Mouse (Mus musculus): Measurements from ENCODE around the gene Ctnnd2.

- TF ChIP-seq POLR2A (IDR thresholded peaks at IDR 0.05; ENCODE audit: borderline replicate concordance, extremely low read depth, low read depth, low read length), result no peak
- no peak for TF ChIP-seq CTCF (IDR thresholded peaks at IDR 0.05; ENCODE audit: insufficient read depth, low read length)
Measured at GRCm38 (mm10) chr15:30338585-30339197, 166.3 kb downstream of the Ctnnd2 start.

All from lung, adult 2 months (tissue).